Comparison of ENCODE assay signal across 22 mouse cellular contexts in genomic region chr2:130851363-130852246, GRCm38 (mm10). TPM values are rescaled to one million over a fixed set of nuclear protein-coding genes. Genes with fewer than 3 reads are reported as not detected.
DNase-seq lines count a peak whose midpoint lies in the region; ATAC-seq and TF ChIP-seq lines count a peak whose summit lies in the region.
"Had no signal": no experiment of that assay in that cellular context is flagged by ENCODE, and none has a peak within 500 bp of the region (broad histone marks: within the 10 kb centered on the region; RNA-seq: fewer than 3 reads in every experiment).

No protein-coding gene starts in this region.

- no peaks in the 10 kb centered on the region for H3K4me1 ChIP-seq in kidney, postnatal 0 days (replicated peaks; ENCODE audit: insufficient read depth, low read length)
- no peaks in the 10 kb centered on the region for H3K4me1 ChIP-seq in kidney, embryonic 15.5 days
- H3K4me1 ChIP-seq in MEL (ENCODE audit: control insufficient read depth in 1 of 2, insufficient read depth in 2 of 2, low read length in 2 of 2): peaks cover 2 to 3% of the 10 kb centered on the region in 2 experiments; a peak in 2 of 4 replicates
- H3K4me1 ChIP-seq in intestine, embryonic 15.5 days (replicated peaks): no peaks in the 10 kb centered on the region
- H3K4me1 ChIP-seq in small intestine, adult 2 months (ENCODE audit: control insufficient read depth, insufficient read depth, insufficient read length, low read length): peaks cover 4% of the 10 kb centered on the region; the same call in 1 of the 2 replicates
- H3K4me1 ChIP-seq in forebrain, embryonic 10.5 days: no peaks in the 10 kb centered on the region
- H3K4me1 ChIP-seq: embryonic facial prominence, embryonic 10.5 days; heart, embryonic 15.5 days; hindbrain, embryonic 10.5 days; hindbrain, embryonic 15.5 days had no signal

- 0 out of 4 replicates have a peak, but pooled peaks of 1 of the 2 experiments have one; percentile 46 for TF ChIP-seq POLR2A in MEL (IDR thresholded peaks at IDR 0.05; ENCODE audit: control insufficient read depth in 1 of 2, insufficient read depth in 1 of 2, low read depth in 1 of 2, low read length in 2 of 2, poor library complexity in 1 of 2)
- TF ChIP-seq POLR2A in small intestine, adult 2 months (IDR thresholded peaks at IDR 0.05; ENCODE audit: low read depth, low read length): no peak

- peak; percentile 18 for DNase-seq in kidney, postnatal 0 days (ENCODE audit: low spot score)
- peak; percentile 39 for DNase-seq in MEL (ENCODE audit: low read depth, low spot score)
- no peak for DNase-seq in forebrain, embryonic 10.5 days (ENCODE audit: extremely low spot score, low spot score)
- DNase-seq in left cerebral cortex, adult 8-10 months (ENCODE audit: low spot score in 2 of 2): no peak
- DNase-seq in gastrocnemius, postnatal 10 days: no peak
- DNase-seq: adrenal gland, adult 2 months; adrenal gland, postnatal 25 days; cerebellum, adult 2 months; cerebellum, postnatal 10 days; gastrocnemius, adult 2 months; gastrocnemius, postnatal 36 days; heart, adult 18-20 months; heart, postnatal 14 days had no signal

- TF ChIP-seq CTCF in kidney, postnatal 0 days (IDR thresholded peaks at IDR 0.05; ENCODE audit: low read depth): no peak
- no peak for TF ChIP-seq CTCF in MEL (IDR thresholded peaks at IDR 0.05 in 2 of 3, conservative IDR thresholded peaks at IDR 0.05 in 1 of 3; ENCODE audit: control insufficient read depth in 1 of 3, insufficient read depth in 1 of 3, low read depth in 2 of 3, low read length in 3 of 3, poor library complexity in 1 of 3, severe bottlenecking in 1 of 3)
- TF ChIP-seq CTCF in small intestine, adult 2 months (IDR thresholded peaks at IDR 0.05; ENCODE audit: extremely low read depth, insufficient read length, insufficient replicate concordance, low read depth, low read length): no peak

- TF ChIP-seq RAD21 in MEL (IDR thresholded peaks at IDR 0.05; ENCODE audit: low read depth, low read length): no peak

- ATAC-seq in kidney, postnatal 0 days (replicated peaks; ENCODE audit: low FRiP score, low read depth): no peak
- ATAC-seq in kidney, embryonic 15.5 days (replicated peaks; ENCODE audit: low FRiP score): no peak
- peak; percentile 77 for ATAC-seq in intestine, embryonic 15.5 days
- ATAC-seq: forebrain, embryonic 14.5 days had no signal

- H3K27ac ChIP-seq in kidney, postnatal 0 days: no peak overlapping the region
- H3K27ac ChIP-seq in kidney, embryonic 15.5 days: no peak overlapping the region
- H3K27ac ChIP-seq in MEL (ENCODE audit: control insufficient read depth, low read depth, low read length): no peak overlapping the region
- no peak overlapping the region for H3K27ac ChIP-seq in intestine, embryonic 15.5 days
- H3K27ac ChIP-seq in small intestine, adult 2 months (ENCODE audit: insufficient read depth, low read depth, low read length): peak overlapping the region; percentile 80; the same call in 1 of the 2 replicates
- H3K27ac ChIP-seq in forebrain, embryonic 10.5 days: no peak overlapping the region
- H3K27ac ChIP-seq: embryonic facial prominence, embryonic 10.5 days; gastrocnemius, adult 2 months; heart, embryonic 10.5 days; heart, embryonic 15.5 days; hindbrain, embryonic 10.5 days; hindbrain, embryonic 15.5 days had no signal

- WGBS in kidney, postnatal 0 days: 51% methylated on average over 9 of the region's 9 CpGs
- 60% methylated on average over 9 of the region's 9 CpGs for WGBS in kidney, embryonic 15.5 days
- 62% methylated on average over 9 of the region's 9 CpGs for WGBS in intestine, embryonic 15.5 days
- WGBS in small intestine, adult 2 months: 32% methylated on average over 9 of the region's 9 CpGs
- 88% methylated on average over 9 of the region's 9 CpGs for WGBS in forebrain, embryonic 10.5 days

- no peaks in the 10 kb centered on the region for H3K36me3 ChIP-seq in kidney, postnatal 0 days (ENCODE audit: insufficient read depth, low read length)
- H3K36me3 ChIP-seq in kidney, embryonic 15.5 days: no peaks in the 10 kb centered on the region
- H3K36me3 ChIP-seq in MEL (ENCODE audit: control insufficient read depth in 1 of 2, insufficient read depth in 2 of 2, low read length in 2 of 2): peaks cover 0 to 2% of the 10 kb centered on the region in 2 experiments; a peak in 1 of 4 replicates
- H3K36me3 ChIP-seq in intestine, embryonic 15.5 days: no peaks in the 10 kb centered on the region
- no peaks in the 10 kb centered on the region for H3K36me3 ChIP-seq in small intestine, adult 2 months (ENCODE audit: control insufficient read depth, insufficient read depth, low read length)
- no peaks in the 10 kb centered on the region for H3K36me3 ChIP-seq in forebrain, embryonic 10.5 days (replicated peaks)
- H3K36me3 ChIP-seq: embryonic facial prominence, embryonic 10.5 days; heart, embryonic 10.5 days; heart, embryonic 15.5 days; hindbrain, embryonic 10.5 days; hindbrain, embryonic 15.5 days had no signal

- H3K9me3 ChIP-seq in kidney, postnatal 0 days (replicated peaks; ENCODE audit: low read length): no peaks in the 10 kb centered on the region
- H3K9me3 ChIP-seq in kidney, embryonic 15.5 days (replicated peaks): no peaks in the 10 kb centered on the region
- H3K9me3 ChIP-seq in MEL (replicated peaks; ENCODE audit: insufficient read depth, low read length): no peaks in the 10 kb centered on the region
- H3K9me3 ChIP-seq in intestine, embryonic 15.5 days: no peaks in the 10 kb centered on the region
- no peaks in the 10 kb centered on the region for H3K9me3 ChIP-seq in forebrain, embryonic 10.5 days
- H3K9me3 ChIP-seq: embryonic facial prominence, embryonic 10.5 days; heart, embryonic 10.5 days; heart, embryonic 15.5 days; hindbrain, embryonic 10.5 days; hindbrain, embryonic 15.5 days had no signal

- no peaks in the 10 kb centered on the region for H3K27me3 ChIP-seq in kidney, postnatal 0 days (ENCODE audit: insufficient read depth, low read length)
- H3K27me3 ChIP-seq in kidney, embryonic 15.5 days: no peaks in the 10 kb centered on the region
- no peaks in the 10 kb centered on the region for H3K27me3 ChIP-seq in MEL (ENCODE audit: control insufficient read depth in 1 of 2, insufficient read depth in 2 of 2, low read length in 2 of 2)
- no peaks in the 10 kb centered on the region for H3K27me3 ChIP-seq in intestine, embryonic 15.5 days (replicated peaks)
- no peaks in the 10 kb centered on the region for H3K27me3 ChIP-seq in small intestine, adult 2 months (ENCODE audit: control insufficient read depth, insufficient read depth, low read length)
- no peaks in the 10 kb centered on the region for H3K27me3 ChIP-seq in forebrain, embryonic 10.5 days (ENCODE audit: poor library complexity, severe bottlenecking)
- H3K27me3 ChIP-seq: heart, embryonic 15.5 days; hindbrain, embryonic 15.5 days had no signal

- H3K79me2 ChIP-seq in MEL (ENCODE audit: control insufficient read depth, insufficient read depth, low read length, poor library complexity): no peaks in the 10 kb centered on the region

- no peak overlapping the region for H3K9ac ChIP-seq in kidney, postnatal 0 days (ENCODE audit: low read depth, low read length)
- no peak overlapping the region for H3K9ac ChIP-seq in kidney, embryonic 15.5 days
- no peak overlapping the region for H3K9ac ChIP-seq in MEL (ENCODE audit: control insufficient read depth, low read depth, low read length, poor library complexity, severe bottlenecking)
- H3K9ac ChIP-seq in intestine, embryonic 15.5 days: no peak overlapping the region
- H3K9ac ChIP-seq: heart, embryonic 15.5 days; hindbrain, embryonic 15.5 days had no signal

- H3K4me3 ChIP-seq in kidney, postnatal 0 days (replicated peaks; ENCODE audit: low read depth, low read length): no peak overlapping the region
- no peak overlapping the region for H3K4me3 ChIP-seq in kidney, embryonic 15.5 days (replicated peaks)
- no peak overlapping the region for H3K4me3 ChIP-seq in MEL (ENCODE audit: control insufficient read depth in 1 of 2, insufficient read depth in 1 of 2, low read depth in 2 of 2, low read length in 2 of 2)
- H3K4me3 ChIP-seq in intestine, embryonic 15.5 days (replicated peaks): no peak overlapping the region
- no peak overlapping the region for H3K4me3 ChIP-seq in small intestine, adult 2 months (ENCODE audit: low read depth, low read length)
- no peak overlapping the region for H3K4me3 ChIP-seq in forebrain, embryonic 10.5 days
- H3K4me3 ChIP-seq: embryonic facial prominence, embryonic 10.5 days; gastrocnemius, adult 2 months; heart, embryonic 10.5 days; heart, embryonic 15.5 days; hindbrain, embryonic 10.5 days; hindbrain, embryonic 15.5 days had no signal

- H3K4me2 ChIP-seq in kidney, postnatal 0 days (ENCODE audit: low read length): no peak overlapping the region
- no peak overlapping the region for H3K4me2 ChIP-seq in kidney, embryonic 15.5 days
- H3K4me2 ChIP-seq in intestine, embryonic 15.5 days (replicated peaks): no peak overlapping the region
- H3K4me2 ChIP-seq: heart, embryonic 15.5 days; hindbrain, embryonic 15.5 days had no signal

- TF ChIP-seq EP300 in MEL (IDR thresholded peaks at IDR 0.05; ENCODE audit: low read depth in 1 of 2, low read length in 2 of 2): no peak

RNA-seq across cellular contexts. Expression of gene 4930402H24Rik, which starts 54.6 kb away (rescaled TPM):
- polyA plus RNA-seq in kidney, postnatal 0 days (2015; fragmentation: Nextera tagmentation; extraction: Ambion mirVana): 19.2 and 23.2 TPM in 2 replicates
- 35.1 and 40.6 TPM in 2 replicates for polyA plus RNA-seq in kidney, embryonic 15.5 days (2015; fragmentation: Nextera tagmentation; extraction: Ambion mirVana)
- 5.4 and 6.1 TPM in 2 replicates for total RNA-seq in MEL (2012; rRNA removed)
- 1 to 10 TPM in 1 of 2 experiments, not detected in 1; 6.2 TPM for polyA plus RNA-seq in MEL (2012; ENCODE audit: insufficient read depth in 1 of 2, insufficient read length in 2 of 2, low read depth in 1 of 2, low replicate concordance in 2 of 2, missing spikeins in 1 of 2)
- 25.4 and 25.9 TPM in 2 replicates for polyA plus RNA-seq in intestine, embryonic 15.5 days (2015; fragmentation: Nextera tagmentation; extraction: Ambion mirVana)
- polyA plus RNA-seq in small intestine, adult 2 months (2012; rRNA removed): 10.0 and 22.1 TPM in 2 replicates
- 23.9 and 24.3 TPM in 2 replicates for polyA plus RNA-seq in forebrain, embryonic 10.5 days (2016; fragmentation: Nextera tagmentation; extraction: Ambion mirVana)
- total RNA-seq in left cerebral cortex, adult 8-10 months (2022): 10 to 100 TPM; 79.2 to 90.2 (median 83.6) TPM
- total RNA-seq in gastrocnemius, postnatal 10 days (2021): 10 to 100 TPM; 10.1 to 12.8 TPM

RNA-seq across cellular contexts. Expression of gene Atrn, which starts 54.7 kb away (rescaled TPM):
- 6.2 and 6.5 TPM in 2 replicates for polyA plus RNA-seq in kidney, postnatal 0 days (2015; fragmentation: Nextera tagmentation; extraction: Ambion mirVana)
- polyA plus RNA-seq in kidney, embryonic 15.5 days (2015; fragmentation: Nextera tagmentation; extraction: Ambion mirVana): 6.2 and 8.2 TPM in 2 replicates
- total RNA-seq in MEL (2012; rRNA removed): 5.7 and 6.3 TPM in 2 replicates
- polyA plus RNA-seq in MEL (2012; ENCODE audit: insufficient read depth in 1 of 2, insufficient read length in 2 of 2, low read depth in 1 of 2, low replicate concordance in 2 of 2, missing spikeins in 1 of 2): 10 to 100 TPM in 1 of 2 experiments, 1 to 10 TPM in 1; 9.2 to 28.2 TPM
- polyA plus RNA-seq in intestine, embryonic 15.5 days (2015; fragmentation: Nextera tagmentation; extraction: Ambion mirVana): 4.4 and 5.2 TPM in 2 replicates
- polyA plus RNA-seq in small intestine, adult 2 months (2012; rRNA removed): 7.2 and 13.3 TPM in 2 replicates
- 5.4 and 6.6 TPM in 2 replicates for polyA plus RNA-seq in forebrain, embryonic 10.5 days (2016; fragmentation: Nextera tagmentation; extraction: Ambion mirVana)
- 100 to 1,000 TPM; 104 to 115 (median 108) TPM for total RNA-seq in left cerebral cortex, adult 8-10 months (2022)
- 10 to 100 TPM; 20.5 to 24.6 TPM for total RNA-seq in gastrocnemius, postnatal 10 days (2021)

Comparison
In these comparisons a context has a peak if more than half of its experiments do, and no peak if none do; other contexts are left out.
1. DNase-seq: peak in kidney, postnatal 0 days (single experiment) and MEL (single experiment); none in forebrain, embryonic 10.5 days (single experiment), left cerebral cortex, adult 8-10 months (0 of 2) and gastrocnemius, postnatal 10 days (single experiment).